Mouse (Mus musculus): ENCODE results near the gene Fer1l5.

GRCm38 (mm10) chr1:36467446-36467845 is 95.4 kb downstream of the Fer1l5 start:
- TF ChIP-seq POLR2A (IDR thresholded peaks at IDR 0.05; ENCODE audit: extremely low read depth, insufficient read depth, low read length), result no peak
- no peak for TF ChIP-seq CTCF (IDR thresholded peaks at IDR 0.05; ENCODE audit: extremely low read depth, insufficient read depth, low read length)
